Mouse (Mus musculus) cerebellum, adult 9-11 months (tissue): ENCODE results near the gene 4930562C15Rik.

ENCODE experiments used
- DNase-seq: peaks from one replicate; pipeline ENCODE4 v3.0.0; 2022

The 4930562C15Rik gene

DNA sequence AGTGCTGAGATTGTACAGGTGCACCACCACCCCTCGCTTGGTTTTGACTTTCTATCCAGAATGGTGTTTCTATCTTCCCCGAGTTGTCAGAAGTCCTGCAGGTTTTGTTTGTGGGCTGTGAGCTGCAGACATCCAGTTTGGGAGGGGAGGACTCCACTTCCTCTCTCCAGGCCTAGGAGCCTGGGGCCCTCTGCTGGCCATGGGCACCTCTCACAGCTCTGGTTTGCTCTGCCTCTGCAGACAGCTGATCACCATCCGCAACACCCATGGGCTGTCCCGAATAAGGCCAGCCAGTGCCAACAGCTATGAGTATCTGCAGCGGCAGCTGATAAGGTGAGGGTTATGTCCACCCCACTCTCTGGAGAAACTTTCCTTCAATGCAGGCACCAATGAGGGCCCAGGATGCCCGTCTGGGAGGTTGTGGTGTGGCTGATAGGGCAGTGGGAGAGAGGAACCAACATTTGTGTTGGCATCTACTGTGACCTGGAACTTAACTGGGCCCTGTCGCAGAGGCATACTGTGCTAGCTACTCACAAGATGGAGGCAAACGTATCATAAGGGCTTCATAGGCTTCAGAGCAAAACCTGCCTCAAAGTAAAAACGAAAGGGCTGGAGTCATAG lies 27.8 kb downstream of the 4930562C15Rik start:
- DNase-seq = peak; percentile 47

DNA sequence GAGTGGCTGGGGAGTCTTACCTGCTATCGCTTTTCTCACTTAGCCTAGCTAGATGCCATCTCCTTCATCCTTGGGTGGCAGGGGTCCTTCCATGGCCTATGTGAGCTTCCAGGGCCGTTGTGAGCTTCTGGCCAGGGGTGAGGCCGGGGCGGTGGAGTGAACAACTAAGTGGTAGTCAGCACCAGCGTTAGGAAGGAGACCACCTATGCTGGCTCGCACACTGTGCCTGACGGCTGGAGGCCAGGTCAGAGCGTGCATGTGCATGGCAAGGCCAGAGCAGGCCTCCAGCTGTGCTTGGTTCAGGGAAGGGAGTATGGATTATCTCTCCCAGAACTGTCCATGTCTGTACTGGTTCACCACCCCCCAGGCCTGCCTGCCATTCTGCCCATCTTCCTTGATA lies 28.5 kb downstream of the 4930562C15Rik start:
- DNase-seq = no peak

DNA sequence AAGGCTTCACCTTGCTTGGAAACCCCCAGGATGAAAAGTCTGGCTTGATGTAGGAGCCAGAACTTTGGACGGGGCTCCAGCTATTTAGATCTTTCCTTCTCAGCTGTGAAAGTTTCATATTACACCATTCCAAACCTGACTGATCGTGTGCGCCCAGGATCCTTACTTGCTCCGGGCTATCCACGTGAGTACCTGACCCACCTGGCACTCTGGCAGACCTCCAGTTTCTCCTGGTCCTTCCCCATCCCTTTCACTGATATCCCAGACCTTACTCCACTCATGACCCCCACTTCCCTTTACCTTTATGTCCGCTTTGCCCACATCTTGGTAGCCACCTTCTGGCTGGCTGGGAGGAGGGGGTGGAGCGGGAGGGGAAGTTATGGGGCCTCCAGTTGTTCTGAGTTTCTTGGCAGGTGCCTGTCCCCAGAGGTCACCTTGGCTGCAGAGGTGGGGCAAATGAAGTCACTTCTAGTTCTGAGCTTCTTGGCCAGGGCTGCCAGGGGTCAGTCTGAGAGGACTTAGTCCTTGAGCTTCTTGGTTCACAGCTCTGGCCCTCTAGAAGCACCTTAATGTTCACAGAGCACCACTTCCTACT lies 31.0 kb downstream of the 4930562C15Rik start:
- peak; percentile 39 for DNase-seq

DNA sequence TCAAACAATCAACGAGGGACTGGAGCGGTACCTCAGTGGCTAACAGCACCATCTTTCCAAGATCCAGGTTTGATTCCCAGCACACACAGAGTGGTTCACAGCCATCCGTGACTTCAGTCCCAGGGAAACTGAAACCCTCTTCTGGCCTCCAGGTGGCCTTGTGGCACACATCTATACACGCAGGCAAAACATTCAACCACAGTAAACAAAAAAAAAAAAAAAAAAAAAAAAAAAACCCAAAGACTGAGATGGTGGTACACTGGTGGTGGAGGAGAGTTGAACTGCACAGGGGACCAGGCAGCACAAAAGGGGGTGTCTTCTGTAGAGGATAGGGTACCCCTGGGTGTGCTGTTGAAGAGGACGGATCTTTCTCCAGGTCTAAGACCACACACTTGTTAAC lies 35.3 kb downstream of the 4930562C15Rik start:
- no peak for DNase-seq

DNA sequence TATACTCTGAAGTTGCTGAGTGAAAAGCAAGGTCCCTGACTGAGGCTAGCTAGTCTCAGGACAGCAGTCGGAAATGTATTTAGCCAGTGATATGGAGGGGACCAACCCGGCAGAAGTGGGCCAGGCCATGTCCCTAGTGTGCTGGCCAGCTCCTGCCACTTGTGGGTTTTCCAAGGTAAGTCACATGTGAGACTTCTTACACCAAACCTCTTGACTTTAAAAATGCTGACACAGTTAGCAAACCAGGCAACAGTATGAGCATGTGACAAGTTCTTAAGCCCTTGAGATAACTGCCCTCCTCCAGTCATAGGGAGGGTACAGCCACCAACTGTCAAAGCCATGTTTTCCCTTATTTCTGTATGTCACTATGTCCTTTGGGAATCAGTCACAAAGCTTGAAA lies 36.7 kb downstream of the 4930562C15Rik start:
- no peak for DNase-seq

DNA sequence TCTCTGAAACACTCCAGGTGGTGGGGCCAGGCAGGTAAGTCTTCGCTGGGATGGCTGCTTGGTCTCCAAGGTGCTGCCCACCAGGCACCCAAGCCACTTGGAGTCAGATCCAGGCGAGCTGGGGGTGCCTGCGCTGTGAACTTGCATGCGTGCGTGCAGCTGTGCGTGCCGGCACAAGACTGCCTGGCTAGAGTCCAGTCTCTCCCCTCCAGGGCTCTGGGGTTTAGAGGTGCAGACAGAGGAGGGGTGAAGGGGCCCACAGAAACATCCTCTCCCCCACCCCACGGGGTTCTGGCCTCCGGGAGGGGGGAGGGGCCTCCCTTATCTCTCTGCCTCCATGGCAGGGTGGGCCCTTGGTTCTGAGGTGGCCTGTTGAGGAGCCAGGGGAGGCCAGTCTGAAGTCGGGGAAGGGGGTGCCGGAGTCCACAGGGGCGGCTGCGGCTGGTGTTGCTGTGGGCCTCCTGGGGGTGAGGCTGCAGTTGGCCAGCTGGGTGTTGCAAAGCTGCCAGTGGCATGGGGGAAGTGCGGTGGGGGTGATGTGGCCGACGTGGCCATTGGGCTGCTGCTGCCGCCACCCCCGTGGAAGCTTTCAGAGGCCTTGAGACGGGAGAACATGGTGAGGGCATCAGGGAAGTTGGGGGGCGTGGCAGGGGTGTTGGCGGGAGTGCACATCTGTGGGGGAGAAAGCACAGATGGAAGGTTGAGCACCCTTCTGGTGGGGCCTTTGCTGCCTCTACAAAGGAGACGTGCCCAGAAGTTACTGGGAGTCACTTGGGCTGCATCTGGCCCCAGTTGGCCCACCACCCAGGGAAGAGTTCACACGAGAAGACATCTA lies 40.2 kb downstream of the 4930562C15Rik start:
- peak; percentile 71 for DNase-seq

DNA sequence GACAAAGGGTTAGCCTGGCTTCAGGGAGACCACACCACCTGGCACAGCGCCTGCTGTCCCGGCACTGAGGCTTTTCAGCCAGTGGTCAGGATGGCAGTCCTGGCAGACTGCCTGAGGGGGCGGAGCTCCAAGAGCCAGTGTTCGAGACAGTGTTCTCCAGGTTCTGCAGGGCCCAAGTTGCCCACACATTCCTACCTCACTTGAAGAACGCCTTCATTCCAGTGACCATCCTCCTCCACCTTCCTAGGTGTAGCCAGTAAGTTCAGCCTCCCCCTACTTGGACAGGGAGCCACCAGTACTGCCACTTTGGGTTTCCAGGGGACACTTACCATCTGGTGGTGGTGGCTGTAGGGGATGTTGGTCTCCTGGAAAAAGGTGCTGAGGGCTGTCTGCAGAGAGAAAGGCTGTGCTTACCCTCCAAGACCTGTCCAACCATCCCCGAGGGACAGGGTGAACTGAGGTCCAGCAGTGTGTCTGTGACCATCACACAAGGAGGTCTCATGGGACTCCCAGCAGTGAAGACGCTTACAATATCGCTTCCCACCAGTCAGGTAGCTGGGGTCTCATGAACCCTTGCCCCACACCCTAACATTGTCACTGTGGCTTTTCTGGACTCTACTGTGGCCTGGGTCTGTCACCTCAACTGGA lies 40.9 kb downstream of the 4930562C15Rik start:
- DNase-seq = peak; percentile 38

DNA sequence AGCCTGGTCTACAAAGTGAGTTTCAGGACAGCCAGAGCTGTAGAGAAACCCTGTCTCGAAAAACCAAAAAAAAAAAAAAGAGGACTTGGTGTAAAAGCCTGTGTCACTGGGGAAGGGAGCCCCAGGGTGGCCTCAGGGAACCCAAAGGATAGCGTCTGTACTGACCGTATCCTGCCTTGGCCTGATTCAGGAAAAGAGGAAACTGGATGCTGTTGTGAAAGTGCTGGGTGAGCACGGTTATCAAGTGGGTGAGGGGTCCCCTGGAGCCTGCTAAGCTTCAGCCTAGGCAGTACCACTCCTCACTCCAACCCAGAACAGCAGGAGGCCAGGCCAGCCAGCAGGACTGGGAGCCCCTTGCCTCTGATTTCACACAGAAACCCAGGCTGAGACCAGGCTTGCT lies 42.0 kb downstream of the 4930562C15Rik start:
- DNase-seq = peak; percentile 59

DNA sequence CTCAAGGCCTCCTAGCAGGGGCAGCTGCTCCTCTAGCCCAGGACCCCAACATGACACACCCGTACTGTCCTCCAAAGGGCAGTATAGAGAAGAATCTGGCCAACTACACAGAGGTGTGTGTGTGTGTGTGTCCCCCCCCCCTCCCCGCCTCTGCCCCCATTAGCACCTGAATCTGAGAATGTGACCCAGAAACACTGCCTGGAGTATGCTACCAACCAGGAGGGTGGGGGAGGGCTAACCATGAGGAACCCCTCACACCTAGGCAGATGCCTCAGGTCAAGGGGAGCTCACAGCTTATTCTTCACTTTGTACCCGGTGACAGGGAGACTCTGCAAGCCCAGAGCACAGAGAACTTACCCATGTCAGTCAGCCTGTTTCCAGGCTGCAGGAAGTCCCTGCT lies 42.5 kb downstream of the 4930562C15Rik start:
- no peak for DNase-seq

DNA sequence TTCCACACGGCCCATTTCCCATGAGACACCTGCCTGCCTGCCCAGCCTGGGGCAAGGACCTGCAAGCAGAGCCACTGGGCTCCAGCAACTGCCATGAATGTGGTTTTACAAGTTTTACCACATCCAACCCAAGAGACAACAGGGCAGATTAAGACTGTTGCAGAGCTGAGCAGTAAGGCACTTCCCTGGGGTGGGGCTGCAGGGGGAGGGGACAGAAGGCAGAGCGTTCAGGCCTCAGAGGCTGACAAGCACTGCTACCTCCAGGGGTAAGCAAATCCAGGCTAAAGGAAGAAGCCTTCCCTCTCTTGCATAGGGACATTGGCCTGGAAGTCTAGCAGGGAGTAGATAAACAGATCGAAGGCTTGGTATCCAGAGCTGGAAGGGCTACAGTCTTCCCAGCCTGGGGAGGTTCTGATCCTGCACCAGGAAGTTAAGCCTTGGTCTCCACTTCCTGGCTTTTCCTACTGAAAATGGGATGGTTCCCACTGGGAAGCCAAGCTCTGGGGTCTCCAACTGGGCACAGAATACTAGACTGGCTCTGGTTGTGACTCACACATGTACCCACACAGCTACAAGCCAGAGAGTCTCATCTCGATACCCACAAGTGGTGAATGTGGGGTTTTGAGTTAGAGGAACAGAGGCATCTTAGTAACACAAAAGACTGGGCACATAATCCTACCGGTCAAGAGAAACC lies 43.1 kb downstream of the 4930562C15Rik start:
- DNase-seq = peak; percentile 57

DNA sequence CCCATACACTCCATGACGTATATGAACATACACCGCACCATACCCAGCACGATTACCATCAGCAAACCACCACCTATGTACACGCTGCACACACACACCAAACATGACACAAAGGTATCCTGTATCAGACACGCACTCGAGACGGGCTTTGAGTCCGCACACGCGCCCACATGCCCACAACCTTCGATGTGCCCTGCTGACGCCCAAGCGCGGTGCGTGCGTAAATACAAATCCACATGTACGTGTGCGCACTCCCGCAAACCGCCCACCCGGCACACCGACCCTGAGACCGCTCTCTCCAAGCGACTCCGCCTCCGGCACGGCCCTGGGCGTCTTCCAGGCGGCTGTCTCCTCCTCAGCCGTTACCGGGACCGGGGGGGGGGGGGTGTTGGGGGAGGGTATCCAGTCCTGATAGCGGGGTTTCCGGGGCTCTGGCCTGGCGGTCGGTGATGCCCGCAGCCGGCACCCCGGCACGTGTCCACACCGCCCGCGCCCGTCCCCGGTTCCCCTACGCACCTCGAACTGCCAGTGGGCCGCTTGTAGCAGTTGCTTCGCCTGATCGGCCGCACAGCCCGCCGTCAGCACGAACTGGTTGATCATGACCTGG lies 44.0 kb downstream of the 4930562C15Rik start:
- DNase-seq = peak; percentile 75

DNA sequence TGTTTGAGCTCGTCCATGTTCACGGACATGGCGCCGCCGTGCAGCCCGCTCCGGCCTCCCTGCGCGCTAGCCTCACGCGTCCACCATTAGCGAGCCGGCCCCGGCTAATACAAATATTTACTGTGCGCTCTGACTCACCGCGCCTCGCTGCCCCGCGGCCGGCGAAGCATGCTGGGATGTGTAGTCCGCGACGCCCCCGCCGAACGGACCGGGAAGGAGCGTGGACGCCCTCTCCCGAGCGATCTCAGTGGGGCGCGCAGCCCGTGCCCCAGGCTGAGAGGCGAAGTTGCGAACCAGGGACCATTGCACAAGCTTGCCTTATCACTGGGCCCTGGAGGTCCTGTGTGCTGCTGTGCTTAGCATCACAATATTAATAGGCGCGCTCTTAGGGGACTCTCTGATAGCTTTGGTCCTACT lies 44.5 kb downstream of the 4930562C15Rik start:
- peak; percentile 92 for DNase-seq

DNA sequence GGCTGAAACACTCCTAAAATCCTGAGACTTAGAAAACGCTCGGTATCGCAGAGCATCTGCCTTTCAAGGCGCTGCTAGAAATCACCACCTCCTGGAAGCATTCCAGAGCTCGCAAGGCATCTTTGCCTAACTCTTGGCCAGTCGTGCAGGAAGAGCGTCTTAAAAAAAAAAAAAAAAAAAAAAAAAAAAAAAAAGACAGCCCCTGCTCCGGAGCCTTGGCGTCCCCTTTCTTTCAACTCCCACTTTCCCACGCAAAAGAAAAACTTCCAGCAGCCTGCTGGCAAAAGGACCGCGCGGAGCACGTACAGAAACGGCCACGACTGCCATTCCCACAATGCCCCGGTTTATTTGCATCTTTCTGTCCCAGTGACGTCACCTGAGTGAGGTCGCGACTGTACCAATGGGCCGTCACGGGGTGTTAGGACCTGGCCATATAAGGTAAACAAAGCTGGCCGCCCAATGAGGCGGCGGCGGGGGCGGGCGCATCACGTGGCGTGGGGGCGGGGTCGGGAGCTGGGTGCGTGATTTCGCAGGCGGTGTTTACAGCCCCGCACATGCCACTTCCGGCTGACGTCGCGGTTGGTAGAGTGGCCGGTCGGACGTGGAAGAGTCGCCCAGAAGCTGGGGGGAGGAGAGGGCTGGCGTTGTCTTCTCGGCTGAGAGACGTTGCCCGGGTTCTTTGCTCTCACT lies 45.1 kb downstream of the 4930562C15Rik start, which contains the start of gene Ubald1:
Gene Ubald1, minus strand, starts transcription at position 180 of the 690 bp plus-strand sequence.
- peak; percentile 99 for DNase-seq

DNA sequence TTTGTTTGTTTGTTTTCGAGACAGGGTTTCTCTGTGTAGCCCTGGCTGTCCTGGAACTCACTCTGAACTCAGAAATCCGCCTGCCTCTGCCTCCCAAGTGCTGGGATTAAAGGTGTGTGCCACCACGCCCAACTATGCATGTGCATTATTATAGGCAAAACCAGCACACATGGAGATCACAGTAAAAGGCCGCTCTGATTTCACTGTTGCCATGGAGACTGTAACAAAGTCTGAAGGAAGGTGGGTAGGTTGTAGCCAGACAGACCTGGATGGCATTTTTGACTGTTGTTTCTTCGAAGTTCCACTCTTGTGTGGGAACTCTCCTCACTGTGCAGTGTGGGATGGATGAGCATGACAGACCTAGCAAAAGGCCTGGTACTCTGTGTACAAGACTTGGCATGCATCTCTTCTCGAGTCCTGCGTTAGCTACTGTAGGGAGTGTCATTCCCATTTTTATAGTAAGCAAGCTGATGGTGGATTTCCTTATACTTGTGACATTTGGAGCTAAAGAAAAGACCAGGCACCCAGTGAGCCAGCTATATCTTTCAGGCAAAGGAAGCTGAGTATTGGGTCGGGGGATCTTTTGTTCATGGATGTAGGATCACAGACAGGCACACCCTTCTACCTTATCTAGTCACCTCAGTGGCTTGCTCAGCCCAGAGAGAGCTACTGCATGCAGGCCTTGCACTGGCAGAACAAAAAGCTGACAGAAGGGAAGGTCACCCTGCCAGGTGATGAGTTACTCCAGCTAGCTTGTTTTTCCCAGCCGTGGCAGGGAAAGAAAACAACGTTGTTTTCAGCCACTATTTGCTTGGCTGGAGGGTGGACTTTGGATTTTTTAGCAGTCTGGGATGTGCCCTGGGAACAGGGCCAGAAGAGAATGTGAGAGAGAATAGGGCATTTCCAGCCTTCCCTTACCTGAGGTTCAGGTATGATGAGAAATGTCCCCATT lies 46.5 kb downstream of the 4930562C15Rik start:
- DNase-seq = peak; percentile 54

DNA sequence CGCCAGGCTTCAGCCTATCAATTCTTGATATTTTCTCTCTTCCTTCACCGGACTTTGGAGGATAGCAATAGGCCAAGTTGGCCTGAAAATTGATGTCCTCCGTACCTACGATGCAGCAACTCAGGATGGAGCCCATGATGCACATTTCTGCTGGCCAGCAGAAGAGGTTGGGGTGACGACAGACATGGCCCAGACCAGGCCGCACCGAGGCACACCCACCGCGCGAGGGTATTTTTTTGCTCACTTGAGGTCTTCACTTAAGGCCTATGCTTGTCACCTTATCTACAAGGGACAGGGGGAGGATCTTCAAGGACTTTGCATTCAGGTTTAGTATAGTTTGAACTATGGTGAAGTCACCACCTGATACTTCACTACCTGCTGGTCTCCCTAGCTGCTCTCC lies 49.7 kb downstream of the 4930562C15Rik start:
- DNase-seq = peak; percentile 60

DNA sequence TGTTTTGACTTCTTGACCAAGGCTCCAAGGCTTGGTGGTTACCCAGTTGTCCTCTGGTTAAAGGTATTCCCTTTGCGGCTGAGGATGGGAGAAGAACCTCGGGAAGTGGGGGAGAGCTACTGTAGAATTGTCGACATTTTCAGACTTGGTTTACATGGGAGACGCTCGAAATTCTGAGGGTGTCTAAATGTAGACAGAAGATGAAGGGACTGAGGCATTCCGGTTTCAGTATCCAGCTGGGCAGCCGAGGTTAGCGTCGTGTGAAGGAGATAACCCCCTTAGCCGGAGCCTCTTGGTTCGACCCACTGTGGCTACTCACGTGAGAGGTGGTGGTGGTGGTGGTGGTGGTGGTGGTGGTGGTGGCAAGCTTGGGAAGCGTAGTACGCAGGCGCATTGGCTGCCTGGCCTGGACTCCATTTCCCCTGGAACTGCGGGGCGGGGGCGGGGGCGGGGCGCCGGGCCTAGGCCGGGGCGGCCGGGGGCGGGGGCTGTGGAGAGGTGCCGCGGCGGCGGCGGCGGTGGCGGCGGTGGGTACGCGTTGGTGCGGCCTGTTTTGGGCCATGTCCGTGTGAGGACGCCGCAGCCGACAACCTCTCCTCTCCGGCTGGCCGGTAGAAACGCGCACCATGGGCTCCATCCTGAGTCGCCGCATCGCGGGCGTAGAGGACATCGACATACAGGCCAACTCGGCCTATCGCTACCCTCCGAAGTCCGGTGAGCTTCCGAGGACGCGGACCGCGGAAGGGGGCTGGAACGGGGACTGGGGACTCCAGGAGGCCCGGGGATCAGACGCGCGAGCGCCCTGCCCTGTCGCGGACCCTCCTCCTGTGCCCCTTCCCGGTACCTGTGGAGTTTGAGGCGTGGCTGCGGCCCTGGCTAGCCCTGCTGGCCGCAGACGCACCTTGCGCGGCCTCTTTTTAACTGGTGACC lies 50.8 kb downstream of the 4930562C15Rik start, which contains the start of gene Mgrn1:
Gene Mgrn1, plus strand, starts transcription at position 490 of the 930 bp plus-strand sequence.
- peak; percentile 92 for DNase-seq

DNA sequence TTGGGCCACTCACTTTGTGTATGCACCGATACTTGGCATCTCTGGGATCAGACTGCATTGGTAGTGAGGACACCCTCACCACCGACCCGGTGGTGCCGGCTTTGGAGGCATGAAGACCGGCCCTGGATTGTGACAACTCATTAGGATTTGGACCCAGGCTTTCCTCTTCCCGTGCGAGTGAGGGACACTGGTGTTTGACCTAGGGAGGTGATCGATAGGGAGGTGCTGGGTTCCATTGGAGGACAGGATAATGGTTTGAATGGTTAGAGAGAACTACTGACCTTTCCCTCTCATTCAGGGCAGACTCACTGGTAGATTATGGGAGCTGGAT lies 51.4 kb downstream of the 4930562C15Rik start:
- no peak for DNase-seq

DNA sequence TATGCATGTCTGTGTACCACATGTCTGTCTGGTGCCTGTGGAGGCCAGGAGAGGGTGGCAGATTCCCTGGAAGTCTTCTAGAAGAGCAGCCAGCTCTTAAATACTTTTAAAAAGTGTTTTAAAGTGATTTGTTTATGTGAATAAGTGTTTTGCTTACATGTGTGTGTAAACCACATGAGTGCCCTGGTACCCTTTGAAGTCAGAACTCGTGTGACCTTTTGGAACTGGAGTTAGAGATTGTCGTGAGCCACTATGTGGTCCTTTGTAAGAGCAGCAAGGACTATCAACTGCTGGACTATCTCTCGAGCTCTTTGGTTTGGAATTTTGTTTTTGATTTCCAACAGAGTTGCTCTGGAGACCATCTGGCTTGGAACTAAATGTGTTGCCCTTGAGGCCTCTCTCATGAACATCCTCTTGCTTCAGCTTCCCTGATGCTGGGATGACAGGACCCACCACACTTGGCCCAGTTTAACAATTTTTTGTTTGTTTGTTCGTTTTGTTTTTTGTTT lies 55.0 kb downstream of the 4930562C15Rik start:
- DNase-seq = no peak

DNA sequence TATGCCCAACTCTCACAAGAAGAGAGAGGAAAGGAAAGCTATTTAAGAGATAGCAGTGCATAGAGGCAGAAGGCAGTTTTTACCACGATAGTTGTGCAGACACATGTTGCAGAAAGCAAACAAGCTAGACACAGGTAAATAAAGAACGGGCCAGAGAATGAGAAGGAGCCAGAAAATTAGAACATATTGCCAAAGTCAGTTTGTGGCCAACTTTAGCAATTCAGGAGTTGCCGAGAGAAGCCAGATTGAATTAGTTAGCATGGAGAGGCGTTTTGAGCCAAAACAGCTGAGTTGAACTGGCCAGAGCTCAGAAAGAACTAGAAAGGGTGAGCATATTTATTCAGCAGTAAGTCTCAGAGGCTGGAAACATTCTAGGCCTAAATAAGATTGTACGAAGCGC lies 57.0 kb downstream of the 4930562C15Rik start:
- no peak for DNase-seq
